Mouse (Mus musculus) bone marrow, adult 2 months (tissue): ENCODE measurements around the gene Slc43a3. TPM values are rescaled to one million over a fixed set of nuclear protein-coding genes. Genes with fewer than 3 reads are reported as not detected.

Experiments
- H3K27ac ChIP-seq: fragments of 200-500 bp; 2 replicates; pipeline ENCODE4 v1.5.1; 2012; ENCODE audit warnings: low read depth, mild to moderate bottlenecking, control low read depth, inconsistent platforms, low read length; ENCODE audit not compliant: control insufficient read depth, poor library complexity, insufficient read depth
- H3K4me1 ChIP-seq: fragments of 200-500 bp; 2 replicates; pipeline ENCODE4 v1.6.1; 2011; ENCODE audit warnings: low read length; ENCODE audit not compliant: control insufficient read depth, insufficient read depth
- H3K4me3 ChIP-seq: fragments of 200-500 bp; replicated peaks from 2 replicates; pipeline ENCODE3; 2011; ENCODE audit warnings: mild to moderate bottlenecking, low read depth, low read length, control low read depth; ENCODE audit not compliant: control insufficient read depth
- CTCF ChIP-seq: fragments of 200-500 bp; IDR thresholded peaks from 2 replicates; pipeline ENCODE4 v1.5.1; 2011; ENCODE audit warnings: low read length, control low read depth; ENCODE audit not compliant: control insufficient read depth, insufficient read depth
- POLR2A ChIP-seq: fragments of 200-500 bp; IDR thresholded peaks from 2 replicates; pipeline ENCODE4 v1.6.1; 2011; ENCODE audit warnings: low read depth, mild to moderate bottlenecking, control low read depth, low read length, borderline replicate concordance; ENCODE audit not compliant: control insufficient read depth
- WGBS: fragments of 180-500 bp; shearing (Covaris S2); methylation state at CpG from one replicate; pipeline ENCODE4 v1.1.7; 2018; 5-methylcytosine and 5-hydroxymethylcytosine counted together
- polyA plus RNA-seq: library from polyadenylated mRNA; stranded (reverse); fragments of >200 nt; gene quantifications from 2 replicates; pipeline ENCODE4 v1.2.4, GENCODE M21; 2011; ENCODE audit warnings: low replicate concordance; ENCODE audit not compliant: missing spikeins, insufficient read depth, insufficient read length

The Slc43a3 gene
- 80.0 and 90.6 TPM in 2 replicates for polyA plus RNA-seq

DNA sequence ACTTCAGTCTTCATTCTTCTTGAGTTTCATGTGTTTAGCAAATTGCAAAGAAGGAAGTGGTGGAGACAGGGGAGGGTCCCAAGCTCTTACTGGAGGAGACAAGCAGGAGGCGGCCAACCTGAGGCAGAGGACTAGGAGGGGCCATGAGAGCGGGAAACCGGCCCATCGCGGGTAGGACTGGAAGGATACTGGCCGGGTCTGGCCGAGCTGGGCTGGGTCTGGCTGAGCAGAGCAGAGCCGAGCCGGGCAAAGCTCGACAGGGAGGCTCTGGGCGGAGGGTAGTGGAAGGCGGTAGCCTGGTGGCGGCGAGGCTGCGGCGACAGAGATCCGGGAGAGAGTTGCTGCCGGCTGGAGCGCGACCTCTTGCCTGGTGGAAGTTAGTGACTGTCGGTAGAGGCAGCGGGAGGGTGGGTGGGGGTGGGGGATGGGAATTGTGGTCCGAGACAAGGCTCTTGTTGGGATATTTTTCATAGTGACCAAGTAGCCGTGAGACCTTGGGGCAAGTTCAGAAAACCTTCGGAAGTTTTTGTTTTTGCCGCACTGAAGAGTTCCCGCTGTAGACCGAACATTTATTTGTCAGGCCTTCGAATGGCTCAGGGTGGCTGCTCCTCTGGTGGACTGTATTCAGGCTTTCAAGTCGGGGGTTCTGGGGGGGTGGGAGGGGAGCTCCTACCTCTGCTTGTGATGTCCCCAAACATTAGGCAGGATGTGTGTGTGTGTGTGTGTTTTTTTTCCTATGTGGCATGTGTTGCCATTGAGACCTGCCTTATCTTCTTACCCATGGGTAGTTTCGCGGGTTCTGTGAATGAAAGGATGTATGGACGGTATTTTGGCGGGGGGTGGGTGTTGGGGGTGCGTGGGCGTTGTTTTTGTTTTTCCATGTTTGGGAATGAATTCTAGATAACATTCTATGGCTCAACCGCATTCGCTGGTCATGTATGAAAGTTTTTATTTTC is at the start of gene Slc43a3:
Slc43a3 (plus strand) TSS at position 106 of the 956 bp plus-strand sequence.
- TF ChIP-seq POLR2A, result peak; percentile 99
- TF ChIP-seq CTCF, result no peak
- H3K4me3 ChIP-seq, result peak within 1 kb of the TSS; percentile 81
- under 1% methylated on average over 38 of the region's 38 CpGs for WGBS
- peak within 1 kb of the TSS; percentile 97 for H3K27ac ChIP-seq
- peaks cover 6% of the 10 kb centered on the region for H3K4me1 ChIP-seq

DNA sequence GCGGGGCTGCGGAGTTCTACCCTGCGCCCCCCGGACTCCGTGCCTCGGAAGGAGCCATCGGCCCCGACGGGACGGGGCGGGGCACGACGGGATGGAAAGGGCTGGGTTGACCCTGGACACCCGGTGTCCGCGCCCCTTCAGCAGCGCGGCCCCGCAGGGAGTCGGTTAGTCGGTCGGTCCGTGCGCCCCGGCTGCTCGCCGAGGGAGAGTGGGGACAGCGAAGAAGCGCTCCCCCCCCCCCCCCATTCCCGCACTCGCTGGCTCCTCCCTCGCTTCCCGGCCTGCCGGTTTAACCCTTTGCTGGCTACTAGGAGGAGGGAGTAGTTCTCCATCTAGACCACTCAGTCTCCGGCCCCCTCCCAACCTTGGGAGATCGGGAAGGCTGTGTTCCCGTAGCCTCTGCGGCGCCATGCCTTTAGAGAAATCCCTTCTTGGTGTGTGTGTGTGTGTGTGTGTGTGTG is 49.5 kb upstream of the Slc43a3 start:
- 1% methylated on average over 38 of the region's 39 CpGs for WGBS
- no peak overlapping the region for H3K27ac ChIP-seq
- no peak overlapping the region for H3K4me3 ChIP-seq
- no peak for TF ChIP-seq CTCF
- H3K4me1 ChIP-seq, result peaks cover 2% of the 10 kb centered on the region; the same call in 1 of the 2 replicates

- no peak for TF ChIP-seq CTCF
- no peak for TF ChIP-seq POLR2A
- under 1% methylated on average over 58 of the region's 58 CpGs for WGBS
- peak overlapping the region; percentile 21 for H3K4me3 ChIP-seq
- H3K27ac ChIP-seq, result no peak overlapping the region
- H3K4me1 ChIP-seq, result peaks cover 2% of the 10 kb centered on the region; the same call in 1 of the 2 replicates
Measured at GRCm38 (mm10) chr2:84887411-84888271, 48.7 kb upstream of the Slc43a3 start.

- WGBS, result 8% methylated on average over 28 of the region's 28 CpGs
- Histone ChIP-seq H3K4me1 (no peaks in the 10 kb centered on the region; the same call in 1 of the 2 replicates), H3K27ac (no peak overlapping the region), H3K4me3 (no peak overlapping the region)
- TF ChIP-seq POLR2A (no peak), CTCF (peak; percentile 68)
Measured at GRCm38 (mm10) chr2:84888657-84889315, 47.6 kb upstream of the Slc43a3 start.

DNA sequence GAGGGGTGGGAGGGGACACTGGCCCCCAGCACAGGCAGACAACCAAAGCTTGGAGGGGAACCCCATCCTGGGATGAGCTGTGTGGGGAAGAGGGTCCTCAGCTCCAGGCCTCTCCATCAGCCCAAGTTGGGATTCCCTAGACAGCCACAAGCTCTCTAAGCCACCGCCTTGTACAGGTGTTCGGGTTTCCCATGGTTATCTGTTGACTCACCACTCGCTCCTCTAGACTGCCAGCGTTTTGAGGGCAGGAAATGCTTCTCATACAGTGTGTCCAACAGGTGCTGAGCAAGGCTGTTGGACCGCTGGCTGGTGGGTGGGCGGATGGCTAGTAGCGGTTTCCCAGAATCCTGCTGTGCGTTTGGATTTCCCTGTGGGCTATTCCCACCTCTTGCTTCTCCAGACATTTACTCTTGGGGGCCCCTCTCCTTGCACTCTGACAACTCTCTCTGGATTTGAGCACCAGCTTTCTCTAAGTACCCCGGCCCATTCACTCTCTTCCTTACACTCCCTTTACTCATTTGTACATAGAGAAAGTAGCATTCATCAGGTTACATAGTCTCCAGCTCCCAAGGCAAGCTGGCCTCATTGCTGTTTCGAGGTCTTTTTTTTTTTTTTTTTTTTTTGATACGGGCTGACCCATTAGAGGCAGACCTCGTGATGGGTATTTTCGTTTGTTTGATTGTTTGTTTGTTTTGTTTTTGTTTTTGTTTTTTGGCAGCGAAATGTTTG is 46.9 kb upstream of the Slc43a3 start:
- 13% methylated on average over 14 of the region's 14 CpGs for WGBS
- no peak for TF ChIP-seq POLR2A
- TF ChIP-seq CTCF, result no peak
- Histone ChIP-seq H3K4me3 (no peak overlapping the region), H3K4me1 (no peaks in the 10 kb centered on the region; the same call in 1 of the 2 replicates), H3K27ac (no peak overlapping the region)

- 0% methylated on average over 5 of the region's 5 CpGs for WGBS
- TF ChIP-seq POLR2A, result no peak
- peak; percentile 89 for TF ChIP-seq CTCF
- H3K4me1 ChIP-seq, result no peaks in the 10 kb centered on the region; the same call in 1 of the 2 replicates
- H3K27ac ChIP-seq, result no peak overlapping the region
- H3K4me3 ChIP-seq, result no peak overlapping the region
Measured at GRCm38 (mm10) chr2:84890045-84890340, 46.4 kb upstream of the Slc43a3 start.

DNA sequence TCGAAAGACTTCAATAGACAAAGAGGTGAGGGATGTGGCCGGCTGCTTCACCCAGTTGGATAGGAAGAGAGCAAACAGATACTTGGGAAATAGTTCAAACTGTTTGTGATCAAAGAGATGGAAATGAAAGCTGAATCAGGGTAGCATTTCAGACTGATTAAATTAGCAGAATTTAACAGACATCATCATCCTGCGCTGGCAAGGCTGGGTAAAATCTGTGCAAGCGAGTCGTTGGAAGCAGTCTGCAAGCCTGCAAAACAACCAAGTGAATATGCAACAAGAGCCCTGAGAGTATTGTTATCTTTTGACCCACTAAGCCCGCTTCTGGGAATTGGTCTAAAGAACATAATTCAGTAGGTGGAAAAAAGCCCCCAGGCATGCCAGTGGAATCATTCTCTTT is 43.0 kb upstream of the Slc43a3 start:
- WGBS, result 59% methylated on average over 6 of the region's 6 CpGs
- TF ChIP-seq CTCF (no peak), POLR2A (no peak)
- no peak overlapping the region for H3K4me3 ChIP-seq
- no peaks in the 10 kb centered on the region for H3K4me1 ChIP-seq
- no peak overlapping the region for H3K27ac ChIP-seq
